Mouse (Mus musculus) spleen, adult 2 months (tissue): Measurements from ENCODE around the gene Myo1d.

Experiments
- CTCF ChIP-seq: fragments of 200-500 bp; IDR thresholded peaks from 2 replicates; pipeline ENCODE4 v1.5.1; 2011; ENCODE audit warnings: mild to moderate bottlenecking, inconsistent platforms; ENCODE audit not compliant: insufficient read depth, insufficient read length, insufficient replicate concordance; ENCODE audit errors: extremely low read depth
- POLR2A ChIP-seq: fragments of 200-500 bp; IDR thresholded peaks from 2 replicates; pipeline ENCODE4 v1.6.1; 2011; ENCODE audit warnings: low read depth, low read length, inconsistent platforms

DNA sequence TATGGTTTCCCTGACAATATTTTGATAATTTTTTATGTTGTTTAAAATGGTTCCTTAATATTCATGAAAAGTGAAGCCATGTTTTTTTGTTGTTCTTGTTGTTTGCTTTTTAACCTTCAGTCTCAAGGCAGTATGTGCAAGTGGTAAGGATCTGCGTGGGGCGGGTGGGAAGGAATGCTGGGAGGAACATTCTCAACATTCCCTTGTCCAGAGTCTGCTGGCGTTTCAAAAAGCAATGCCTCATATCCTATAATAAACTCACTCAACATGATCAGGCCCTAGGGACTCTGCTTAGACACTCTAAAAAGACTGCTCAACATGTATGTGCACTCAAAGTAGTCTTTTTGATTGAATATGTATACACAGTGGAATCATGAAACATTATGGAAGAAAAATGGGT, 97.1 kb downstream of the Myo1d start:
- TF ChIP-seq POLR2A (no peak), CTCF (no peak)
